Mouse (Mus musculus): ENCODE data around the gene Bloc1s1.

GRCm38 (mm10) chr10:128935826-128936440 lies 12.1 kb upstream of the Bloc1s1 start:
- TF ChIP-seq POLR2A (IDR thresholded peaks at IDR 0.05; ENCODE audit: borderline replicate concordance, extremely low read depth, insufficient read depth, insufficient read length, poor library complexity, severe bottlenecking): no peak
- no peak for TF ChIP-seq CTCF (IDR thresholded peaks at IDR 0.05; ENCODE audit: borderline replicate concordance, extremely low read depth, insufficient read depth, insufficient read length)

All from brain, embryonic 14.5 days (tissue).